Mouse (Mus musculus): ENCODE results near the gene Arl6ip5. TPM values are rescaled to one million over a fixed set of nuclear protein-coding genes. Genes with fewer than 3 reads are reported as not detected.
A peak's percentile ranks its signal among the peaks of the same experiment; 100 is the strongest.

The Arl6ip5 gene
- polyA plus RNA-seq, 1 experiment from 2014 or later, result 34.6 TPM

- 1% methylated on average over 35 of the region's 38 CpGs for WGBS (ENCODE audit: insufficient replicate concordance)
- Histone ChIP-seq H3K27ac (ENCODE audit: low read length) (peak within 1 kb of the TSS; percentile 76), H3K4me2 (ENCODE audit: low read depth, low read length) (peak within 1 kb of the TSS; percentile 76), H3K36me3 (ENCODE audit: control insufficient read depth, insufficient read depth) (0 out of 2 replicates have a peak, but pooled peaks cover 3% of the 10 kb centered on the region), H3K9me3 (replicated peaks; ENCODE audit: control insufficient read depth, low read length) (no peaks in the 10 kb centered on the region), H3K27me3 (ENCODE audit: control insufficient read depth, insufficient read depth, low read depth, low read length) (no peaks in the 10 kb centered on the region), H3K4me3 (ENCODE audit: low read depth, low read length) (peak within 1 kb of the TSS; percentile 94), H3K4me1 (ENCODE audit: control insufficient read depth, low read depth, low read length) (peaks cover 34% of the 10 kb centered on the region), H3K9ac (ENCODE audit: low read depth, low read length) (peak within 1 kb of the TSS; percentile 95)
- ATAC-seq (ENCODE audit: low read depth), result peak; percentile 97
Measured at GRCm38 (mm10) chr6:97205439-97205885, 5.0 kb upstream of the Arl6ip5 start, which contains the start of gene Uba3. Gene Uba3 (minus strand): TSS chr6:97205647.

- 0 out of 2 replicates have a peak overlapping the region, but pooled peaks have one; percentile 40 for H3K27ac ChIP-seq (ENCODE audit: low read length)
- peaks cover 38% of the 10 kb centered on the region for H3K4me1 ChIP-seq (ENCODE audit: control insufficient read depth, low read depth, low read length)
- peak overlapping the region; percentile 0; the same call in 1 of the 2 replicates for H3K4me2 ChIP-seq (ENCODE audit: low read depth, low read length)
- no peak overlapping the region for H3K4me3 ChIP-seq (ENCODE audit: low read depth, low read length)
- ATAC-seq (ENCODE audit: low read depth), result no peak
- no peaks in the 10 kb centered on the region for H3K36me3 ChIP-seq (ENCODE audit: control insufficient read depth, insufficient read depth)
- H3K9me3 ChIP-seq (replicated peaks; ENCODE audit: control insufficient read depth, low read length), result no peaks in the 10 kb centered on the region
- H3K27me3 ChIP-seq (ENCODE audit: control insufficient read depth, insufficient read depth, low read depth, low read length), result no peaks in the 10 kb centered on the region
- peak overlapping the region; percentile 10; the same call in 1 of the 2 replicates for H3K9ac ChIP-seq (ENCODE audit: low read depth, low read length)
- WGBS (ENCODE audit: insufficient replicate concordance), result 50% methylated on average over 4 of the region's 4 CpGs
Measured at GRCm38 (mm10) chr6:97207085-97207484, 3.4 kb upstream of the Arl6ip5 start.

- H3K9me3 ChIP-seq (replicated peaks; ENCODE audit: control insufficient read depth, low read length), result no peaks in the 10 kb centered on the region
- H3K9ac ChIP-seq (ENCODE audit: low read depth, low read length), result no peak overlapping the region
- no peaks in the 10 kb centered on the region for H3K36me3 ChIP-seq (ENCODE audit: control insufficient read depth, insufficient read depth)
- no peak overlapping the region for H3K27ac ChIP-seq (ENCODE audit: low read length)
- H3K27me3 ChIP-seq (ENCODE audit: control insufficient read depth, insufficient read depth, low read depth, low read length), result no peaks in the 10 kb centered on the region
- H3K4me3 ChIP-seq (ENCODE audit: low read depth, low read length), result no peak overlapping the region
- H3K4me1 ChIP-seq (ENCODE audit: control insufficient read depth, low read depth, low read length), result peaks cover 39% of the 10 kb centered on the region
- no peak overlapping the region for H3K4me2 ChIP-seq (ENCODE audit: low read depth, low read length)
- no peak for ATAC-seq (ENCODE audit: low read depth)
- WGBS (ENCODE audit: insufficient replicate concordance), result 32% methylated on average over 3 of the region's 3 CpGs
Measured at GRCm38 (mm10) chr6:97208406-97208805, 2.1 kb upstream of the Arl6ip5 start.

- no peak for ATAC-seq (ENCODE audit: low read depth)
- Histone ChIP-seq H3K4me2 (ENCODE audit: low read depth, low read length) (no peak overlapping the region), H3K27me3 (ENCODE audit: control insufficient read depth, insufficient read depth, low read depth, low read length) (no peaks in the 10 kb centered on the region), H3K9ac (ENCODE audit: low read depth, low read length) (no peak overlapping the region), H3K27ac (ENCODE audit: low read length) (no peak overlapping the region), H3K36me3 (ENCODE audit: control insufficient read depth, insufficient read depth) (no peaks in the 10 kb centered on the region), H3K9me3 (replicated peaks; ENCODE audit: control insufficient read depth, low read length) (no peaks in the 10 kb centered on the region), H3K4me1 (ENCODE audit: control insufficient read depth, low read depth, low read length) (peaks cover 40% of the 10 kb centered on the region), H3K4me3 (ENCODE audit: low read depth, low read length) (no peak overlapping the region)
- WGBS (ENCODE audit: insufficient replicate concordance), result 44% methylated on average over 3 of the region's 3 CpGs
Measured at GRCm38 (mm10) chr6:97209201-97209600, 1.3 kb upstream of the Arl6ip5 start.

- 68% methylated on average over 4 of the region's 4 CpGs for WGBS (ENCODE audit: insufficient replicate concordance)
- no peaks in the 10 kb centered on the region for H3K9me3 ChIP-seq (replicated peaks; ENCODE audit: control insufficient read depth, low read length)
- H3K4me2 ChIP-seq (ENCODE audit: low read depth, low read length), result no peak overlapping the region
- no peaks in the 10 kb centered on the region for H3K27me3 ChIP-seq (ENCODE audit: control insufficient read depth, insufficient read depth, low read depth, low read length)
- H3K36me3 ChIP-seq (ENCODE audit: control insufficient read depth, insufficient read depth), result no peaks in the 10 kb centered on the region; the same call in 1 of the 2 replicates
- no peak overlapping the region for H3K9ac ChIP-seq (ENCODE audit: low read depth, low read length)
- peaks cover 39% of the 10 kb centered on the region for H3K4me1 ChIP-seq (ENCODE audit: control insufficient read depth, low read depth, low read length)
- no peak overlapping the region for H3K27ac ChIP-seq (ENCODE audit: low read length)
- H3K4me3 ChIP-seq (ENCODE audit: low read depth, low read length), result no peak overlapping the region; the same call in 1 of the 2 replicates
- ATAC-seq (ENCODE audit: low read depth), result no peak
Measured at GRCm38 (mm10) chr6:97209751-97210150, 738 bp upstream of the Arl6ip5 start.

- Histone ChIP-seq H3K4me2 (ENCODE audit: low read depth, low read length) (peak overlapping the region; percentile 78), H3K27ac (ENCODE audit: low read length) (peak overlapping the region; percentile 69), H3K4me3 (ENCODE audit: low read depth, low read length) (peak overlapping the region; percentile 85), H3K9me3 (replicated peaks; ENCODE audit: control insufficient read depth, low read length) (no peaks in the 10 kb centered on the region), H3K27me3 (ENCODE audit: control insufficient read depth, insufficient read depth, low read depth, low read length) (no peaks in the 10 kb centered on the region), H3K4me1 (ENCODE audit: control insufficient read depth, low read depth, low read length) (peaks cover 39% of the 10 kb centered on the region), H3K9ac (ENCODE audit: low read depth, low read length) (peak overlapping the region; percentile 84), H3K36me3 (ENCODE audit: control insufficient read depth, insufficient read depth) (no peaks in the 10 kb centered on the region; the same call in 1 of the 2 replicates)
- peak; percentile 81 for ATAC-seq (ENCODE audit: low read depth)
- 1% methylated on average over 22 of the region's 22 CpGs for WGBS (ENCODE audit: insufficient replicate concordance)
Measured at GRCm38 (mm10) chr6:97210962-97211601, 593 bp downstream of the Arl6ip5 start.

GRCm38 (mm10) chr6:97211981-97212380 lies 1.5 kb downstream of the Arl6ip5 start:
- Histone ChIP-seq H3K36me3 (ENCODE audit: control insufficient read depth, insufficient read depth) (no peaks in the 10 kb centered on the region; the same call in 1 of the 2 replicates), H3K4me2 (ENCODE audit: low read depth, low read length) (peak overlapping the region; percentile 78), H3K9me3 (replicated peaks; ENCODE audit: control insufficient read depth, low read length) (no peaks in the 10 kb centered on the region), H3K27ac (ENCODE audit: low read length) (peak overlapping the region; percentile 27), H3K4me3 (ENCODE audit: low read depth, low read length) (peak overlapping the region; percentile 85), H3K9ac (ENCODE audit: low read depth, low read length) (peak overlapping the region; percentile 46), H3K4me1 (ENCODE audit: control insufficient read depth, low read depth, low read length) (peaks cover 34% of the 10 kb centered on the region), H3K27me3 (ENCODE audit: control insufficient read depth, insufficient read depth, low read depth, low read length) (no peaks in the 10 kb centered on the region)
- ATAC-seq (ENCODE audit: low read depth), result no peak
- WGBS (ENCODE audit: insufficient replicate concordance), result 21% methylated on average over 12 of the region's 12 CpGs

GRCm38 (mm10) chr6:97216154-97216821 lies 5.8 kb downstream of the Arl6ip5 start:
- Histone ChIP-seq H3K9me3 (replicated peaks; ENCODE audit: control insufficient read depth, low read length) (no peaks in the 10 kb centered on the region), H3K4me2 (ENCODE audit: low read depth, low read length) (no peak overlapping the region), H3K4me3 (ENCODE audit: low read depth, low read length) (no peak overlapping the region), H3K36me3 (ENCODE audit: control insufficient read depth, insufficient read depth) (no peaks in the 10 kb centered on the region; the same call in 1 of the 2 replicates), H3K9ac (ENCODE audit: low read depth, low read length) (no peak overlapping the region), H3K27me3 (ENCODE audit: control insufficient read depth, insufficient read depth, low read depth, low read length) (no peaks in the 10 kb centered on the region), H3K4me1 (ENCODE audit: control insufficient read depth, low read depth, low read length) (peaks cover 20% of the 10 kb centered on the region), H3K27ac (ENCODE audit: low read length) (no peak overlapping the region)
- WGBS (ENCODE audit: insufficient replicate concordance), result 78% methylated on average over 4 of the region's 4 CpGs
- no peak for ATAC-seq (ENCODE audit: low read depth)

GRCm38 (mm10) chr6:97220672-97221071 lies 10.2 kb downstream of the Arl6ip5 start:
- WGBS (ENCODE audit: insufficient replicate concordance), result 91% methylated on average over 2 of the region's 5 CpGs
- no peaks in the 10 kb centered on the region for H3K27me3 ChIP-seq (ENCODE audit: control insufficient read depth, insufficient read depth, low read depth, low read length)
- no peak for ATAC-seq (ENCODE audit: low read depth)
- no peak overlapping the region for H3K4me3 ChIP-seq (ENCODE audit: low read depth, low read length)
- H3K4me2 ChIP-seq (ENCODE audit: low read depth, low read length), result no peak overlapping the region
- H3K9ac ChIP-seq (ENCODE audit: low read depth, low read length), result no peak overlapping the region
- H3K36me3 ChIP-seq (ENCODE audit: control insufficient read depth, insufficient read depth), result no peaks in the 10 kb centered on the region
- H3K9me3 ChIP-seq (replicated peaks; ENCODE audit: control insufficient read depth, low read length), result no peaks in the 10 kb centered on the region
- no peak overlapping the region for H3K27ac ChIP-seq (ENCODE audit: low read length)
- peaks cover 16% of the 10 kb centered on the region for H3K4me1 ChIP-seq (ENCODE audit: control insufficient read depth, low read depth, low read length)
